Mouse (Mus musculus): ENCODE data around the gene Nde1. TPM values are rescaled to one million over a fixed set of nuclear protein-coding genes. Genes with fewer than 3 reads are reported as not detected.

Nde1 gene
- polyA plus RNA-seq, 1 experiment from 2014 or later, result 50.1 TPM

GRCm38 (mm10) chr16:14178041-14178440, 15.0 kb downstream of the Nde1 start:
- H3K9ac ChIP-seq (ENCODE audit: low read depth, low read length), result no peak overlapping the region
- H3K9me3 ChIP-seq (replicated peaks; ENCODE audit: control insufficient read depth, low read length), result no peaks in the 10 kb centered on the region
- H3K27ac ChIP-seq (ENCODE audit: low read length), result no peak overlapping the region
- ATAC-seq (ENCODE audit: low read depth), result no peak
- H3K4me2 ChIP-seq (ENCODE audit: low read depth, low read length), result no peak overlapping the region
- WGBS (ENCODE audit: insufficient replicate concordance), result 41% methylated on average over 3 of the region's 3 CpGs
- no peak overlapping the region for H3K4me3 ChIP-seq (ENCODE audit: low read depth, low read length)
- peaks cover 85% of the 10 kb centered on the region for H3K36me3 ChIP-seq (ENCODE audit: control insufficient read depth, insufficient read depth)
- no peaks in the 10 kb centered on the region; the same call in 1 of the 2 replicates for H3K4me1 ChIP-seq (ENCODE audit: control insufficient read depth, low read depth, low read length)
- no peaks in the 10 kb centered on the region for H3K27me3 ChIP-seq (ENCODE audit: control insufficient read depth, insufficient read depth, low read depth, low read length)

GRCm38 (mm10) chr16:14180163-14180733, 17.2 kb downstream of the Nde1 start:
- H3K9ac ChIP-seq (ENCODE audit: low read depth, low read length), result no peak overlapping the region
- 57% methylated on average over 6 of the region's 6 CpGs for WGBS (ENCODE audit: insufficient replicate concordance)
- no peak overlapping the region for H3K4me2 ChIP-seq (ENCODE audit: low read depth, low read length)
- no peak overlapping the region for H3K27ac ChIP-seq (ENCODE audit: low read length)
- H3K4me3 ChIP-seq (ENCODE audit: low read depth, low read length), result no peak overlapping the region
- H3K36me3 ChIP-seq (ENCODE audit: control insufficient read depth, insufficient read depth), result peaks cover 86% of the 10 kb centered on the region
- no peaks in the 10 kb centered on the region; the same call in 1 of the 2 replicates for H3K4me1 ChIP-seq (ENCODE audit: control insufficient read depth, low read depth, low read length)
- ATAC-seq (ENCODE audit: low read depth), result no peak
- no peaks in the 10 kb centered on the region for H3K9me3 ChIP-seq (replicated peaks; ENCODE audit: control insufficient read depth, low read length)
- no peaks in the 10 kb centered on the region for H3K27me3 ChIP-seq (ENCODE audit: control insufficient read depth, insufficient read depth, low read depth, low read length)

GRCm38 (mm10) chr16:14182360-14182759, 19.3 kb downstream of the Nde1 start:
- Histone ChIP-seq H3K4me2 (ENCODE audit: low read depth, low read length) (no peak overlapping the region), H3K27me3 (ENCODE audit: control insufficient read depth, insufficient read depth, low read depth, low read length) (no peaks in the 10 kb centered on the region), H3K4me1 (ENCODE audit: control insufficient read depth, low read depth, low read length) (no peaks in the 10 kb centered on the region; the same call in 1 of the 2 replicates), H3K9ac (ENCODE audit: low read depth, low read length) (no peak overlapping the region), H3K9me3 (replicated peaks; ENCODE audit: control insufficient read depth, low read length) (no peaks in the 10 kb centered on the region), H3K27ac (ENCODE audit: low read length) (no peak overlapping the region), H3K36me3 (ENCODE audit: control insufficient read depth, insufficient read depth) (peaks cover 81% of the 10 kb centered on the region), H3K4me3 (ENCODE audit: low read depth, low read length) (no peak overlapping the region)
- ATAC-seq (ENCODE audit: low read depth), result no peak
- WGBS (ENCODE audit: insufficient replicate concordance), result 87% methylated on average over 5 of the region's 5 CpGs

- Histone ChIP-seq H3K27ac (ENCODE audit: low read length) (no peak overlapping the region), H3K4me2 (ENCODE audit: low read depth, low read length) (no peak overlapping the region), H3K36me3 (ENCODE audit: control insufficient read depth, insufficient read depth) (peaks cover 83% of the 10 kb centered on the region), H3K4me1 (ENCODE audit: control insufficient read depth, low read depth, low read length) (no peaks in the 10 kb centered on the region), H3K27me3 (ENCODE audit: control insufficient read depth, insufficient read depth, low read depth, low read length) (no peaks in the 10 kb centered on the region), H3K4me3 (ENCODE audit: low read depth, low read length) (no peak overlapping the region), H3K9ac (ENCODE audit: low read depth, low read length) (no peak overlapping the region), H3K9me3 (replicated peaks; ENCODE audit: control insufficient read depth, low read length) (no peaks in the 10 kb centered on the region)
- no peak for ATAC-seq (ENCODE audit: low read depth)
- 64% methylated on average over 1 of the region's 1 CpGs for WGBS (ENCODE audit: insufficient replicate concordance)
Observed at GRCm38 (mm10) chr16:14183856-14184255, 20.8 kb downstream of the Nde1 start.

- Histone ChIP-seq H3K9ac (ENCODE audit: low read depth, low read length) (no peak overlapping the region), H3K36me3 (ENCODE audit: control insufficient read depth, insufficient read depth) (peaks cover 83% of the 10 kb centered on the region), H3K27me3 (ENCODE audit: control insufficient read depth, insufficient read depth, low read depth, low read length) (no peaks in the 10 kb centered on the region), H3K4me1 (ENCODE audit: control insufficient read depth, low read depth, low read length) (no peaks in the 10 kb centered on the region), H3K4me3 (ENCODE audit: low read depth, low read length) (no peak overlapping the region), H3K4me2 (ENCODE audit: low read depth, low read length) (no peak overlapping the region), H3K9me3 (replicated peaks; ENCODE audit: control insufficient read depth, low read length) (no peaks in the 10 kb centered on the region), H3K27ac (ENCODE audit: low read length) (no peak overlapping the region)
- ATAC-seq (ENCODE audit: low read depth), result no peak
- WGBS (ENCODE audit: insufficient replicate concordance), result 87% methylated on average over 5 of the region's 5 CpGs
Observed at GRCm38 (mm10) chr16:14185516-14185915, 22.4 kb downstream of the Nde1 start.

GRCm38 (mm10) chr16:14194164-14194950, 31.3 kb downstream of the Nde1 start:
- no peak overlapping the region for H3K4me2 ChIP-seq (ENCODE audit: low read depth, low read length)
- H3K4me3 ChIP-seq (ENCODE audit: low read depth, low read length), result no peak overlapping the region
- H3K4me1 ChIP-seq (ENCODE audit: control insufficient read depth, low read depth, low read length), result peaks cover 3% of the 10 kb centered on the region; the same call in 1 of the 2 replicates
- no peak for ATAC-seq (ENCODE audit: low read depth)
- 66% methylated on average over 9 of the region's 9 CpGs for WGBS (ENCODE audit: insufficient replicate concordance)
- H3K27me3 ChIP-seq (ENCODE audit: control insufficient read depth, insufficient read depth, low read depth, low read length), result no peaks in the 10 kb centered on the region
- H3K36me3 ChIP-seq (ENCODE audit: control insufficient read depth, insufficient read depth), result peaks cover 31% of the 10 kb centered on the region
- no peaks in the 10 kb centered on the region for H3K9me3 ChIP-seq (replicated peaks; ENCODE audit: control insufficient read depth, low read length)
- H3K27ac ChIP-seq (ENCODE audit: low read length), result 0 out of 2 replicates have a peak overlapping the region, but pooled peaks have one; percentile 1
- H3K9ac ChIP-seq (ENCODE audit: low read depth, low read length), result no peak overlapping the region

GRCm38 (mm10) chr16:14195427-14195826, 32.4 kb downstream of the Nde1 start:
- no peak overlapping the region for H3K9ac ChIP-seq (ENCODE audit: low read depth, low read length)
- H3K27me3 ChIP-seq (ENCODE audit: control insufficient read depth, insufficient read depth, low read depth, low read length), result no peaks in the 10 kb centered on the region
- no peaks in the 10 kb centered on the region for H3K9me3 ChIP-seq (replicated peaks; ENCODE audit: control insufficient read depth, low read length)
- no peak overlapping the region for H3K27ac ChIP-seq (ENCODE audit: low read length)
- WGBS (ENCODE audit: insufficient replicate concordance), result 22% methylated on average over 1 of the region's 1 CpGs
- no peak overlapping the region for H3K4me3 ChIP-seq (ENCODE audit: low read depth, low read length)
- peaks cover 3% of the 10 kb centered on the region; the same call in 1 of the 2 replicates for H3K4me1 ChIP-seq (ENCODE audit: control insufficient read depth, low read depth, low read length)
- ATAC-seq (ENCODE audit: low read depth), result no peak
- H3K36me3 ChIP-seq (ENCODE audit: control insufficient read depth, insufficient read depth), result peaks cover 20% of the 10 kb centered on the region
- H3K4me2 ChIP-seq (ENCODE audit: low read depth, low read length), result no peak overlapping the region

- WGBS (ENCODE audit: insufficient replicate concordance), result 45% methylated on average over 4 of the region's 4 CpGs
- no peak overlapping the region for H3K27ac ChIP-seq (ENCODE audit: low read length)
- H3K9me3 ChIP-seq (replicated peaks; ENCODE audit: control insufficient read depth, low read length), result no peaks in the 10 kb centered on the region
- no peak overlapping the region for H3K4me3 ChIP-seq (ENCODE audit: low read depth, low read length)
- peaks cover 3% of the 10 kb centered on the region; the same call in 1 of the 2 replicates for H3K4me1 ChIP-seq (ENCODE audit: control insufficient read depth, low read depth, low read length)
- H3K27me3 ChIP-seq (ENCODE audit: control insufficient read depth, insufficient read depth, low read depth, low read length), result no peaks in the 10 kb centered on the region
- H3K36me3 ChIP-seq (ENCODE audit: control insufficient read depth, insufficient read depth), result no peaks in the 10 kb centered on the region
- no peak overlapping the region for H3K4me2 ChIP-seq (ENCODE audit: low read depth, low read length)
- no peak for ATAC-seq (ENCODE audit: low read depth)
- H3K9ac ChIP-seq (ENCODE audit: low read depth, low read length), result no peak overlapping the region
Observed at GRCm38 (mm10) chr16:14198798-14199197, 35.7 kb downstream of the Nde1 start.

- Histone ChIP-seq H3K9ac (ENCODE audit: low read depth, low read length) (no peak overlapping the region), H3K4me3 (ENCODE audit: low read depth, low read length) (no peak overlapping the region), H3K9me3 (replicated peaks; ENCODE audit: control insufficient read depth, low read length) (no peaks in the 10 kb centered on the region), H3K27ac (ENCODE audit: low read length) (no peak overlapping the region), H3K4me2 (ENCODE audit: low read depth, low read length) (no peak overlapping the region), H3K27me3 (ENCODE audit: control insufficient read depth, insufficient read depth, low read depth, low read length) (no peaks in the 10 kb centered on the region), H3K36me3 (ENCODE audit: control insufficient read depth, insufficient read depth) (no peaks in the 10 kb centered on the region), H3K4me1 (ENCODE audit: control insufficient read depth, low read depth, low read length) (no peaks in the 10 kb centered on the region)
- no peak for ATAC-seq (ENCODE audit: low read depth)
- 66% methylated on average over 3 of the region's 3 CpGs for WGBS (ENCODE audit: insufficient replicate concordance)
Observed at GRCm38 (mm10) chr16:14215156-14215555, 52.1 kb downstream of the Nde1 start.

Measured in liver, embryonic 16.5 days (tissue).